Mouse (Mus musculus): ENCODE measurements around the gene Pou3f3. TPM values are rescaled to one million over a fixed set of nuclear protein-coding genes. Genes with fewer than 3 reads are reported as not detected.

Pou3f3 gene
- under 1 TPM; 0.12 to 0.27 TPM for polyA plus RNA-seq (2017; shearing (Covaris generic))

GRCm38 (mm10) chr1:42695578-42695915 is at the start of gene Pou3f3:
Pou3f3 (plus strand) TSS chr1:42695768.

Other genes with a start within 250 kb of the Pou3f3 start
- gene Mrps9, start 155.5 kb downstream of the Pou3f3 start, polyA plus RNA-seq (2017; shearing (Covaris generic)): 10 to 100 TPM; 46.0 to 53.2 TPM